Mouse (Mus musculus) forebrain, postnatal 0 days (tissue): ENCODE data around the gene Sufu. TPM values are rescaled to one million over a fixed set of nuclear protein-coding genes. Genes with fewer than 3 reads are reported as not detected.

Experiments used
- ATAC-seq: fragments of 200-750 bp; cut with Nextera tagmentation; 2 replicates; pipeline ENCODE4 v1.8.0; 2017; ENCODE audit warnings: mild to moderate bottlenecking, moderate library complexity
- DNase-seq: peaks from one replicate; pipeline ENCODE4 v3.0.0-alpha.2; 2015
- H3K27ac ChIP-seq: fragments of 300-500 bp; sonication (generic); 2 replicates; pipeline ENCODE4 v1.5.1; 2014; ENCODE audit warnings: low read depth, mild to moderate bottlenecking, antibody characterized with exemption, low read length, moderate library complexity, mixed read lengths
- H3K27me3 ChIP-seq: fragments of 300-500 bp; sonication (generic); 2 replicates; pipeline ENCODE4 v1.6.1; 2014; ENCODE audit warnings: mild to moderate bottlenecking, low read length, mixed read lengths; ENCODE audit not compliant: insufficient read depth
- H3K36me3 ChIP-seq: fragments of 300-500 bp; sonication (generic); 2 replicates; pipeline ENCODE4 v1.6.1; 2014; ENCODE audit warnings: mild to moderate bottlenecking, moderate library complexity; ENCODE audit not compliant: insufficient read depth
- H3K4me1 ChIP-seq: fragments of 300-500 bp; sonication (generic); 2 replicates; pipeline ENCODE4 v1.6.1; 2014; ENCODE audit warnings: antibody characterized with exemption; ENCODE audit not compliant: insufficient read depth
- H3K4me2 ChIP-seq: fragments of 300-500 bp; sonication (generic); 2 replicates; pipeline ENCODE4 v1.6.1; 2014; ENCODE audit warnings: low read depth, mild to moderate bottlenecking, moderate library complexity
- H3K4me3 ChIP-seq: fragments of 300-500 bp; sonication (generic); 2 replicates; pipeline ENCODE4 v1.5.1; 2014; ENCODE audit warnings: low read depth, low read length, mixed read lengths
- H3K9ac ChIP-seq: fragments of 300-500 bp; sonication (generic); 2 replicates; pipeline ENCODE4 v1.6.1; 2014; ENCODE audit warnings: mild to moderate bottlenecking
- H3K9me3 ChIP-seq: fragments of 300-500 bp; sonication (generic); 2 replicates; pipeline ENCODE4 v1.6.1; 2016; ENCODE audit warnings: low read length
- CTCF ChIP-seq: sonication (generic); IDR thresholded peaks from 2 replicates; pipeline ENCODE4 v1.5.1; 2016; ENCODE audit warnings: antibody characterized with exemption, control low read depth, low read depth
- WGBS: fragments of 180-500 bp; shearing (Covaris S2); extraction: QIAGEN DNeasy Blood & Tissue Kit; methylation state at CpG from one replicate; pipeline ENCODE4 v1.1.7; 2014; 5-methylcytosine and 5-hydroxymethylcytosine counted together
- polyA plus RNA-seq: library from polyadenylated mRNA; unstranded; fragments of >200 nt; fragmentation: Nextera tagmentation; extraction: Ambion mirVana; gene quantifications from 2 replicates; pipeline ENCODE4 v1.2.1, GENCODE M21; 2015
- total RNA-seq: library from RNA; depleted of rRNA; stranded (reverse); fragments of >200 nt; gene quantifications from 2 replicates; pipeline ENCODE4 v1.2.3, GENCODE M21; 2014

Sufu gene
- total and polyA plus RNA-seq, 2 experiments from 2014 or later, result 13.1 to 17.7 TPM

DNA sequence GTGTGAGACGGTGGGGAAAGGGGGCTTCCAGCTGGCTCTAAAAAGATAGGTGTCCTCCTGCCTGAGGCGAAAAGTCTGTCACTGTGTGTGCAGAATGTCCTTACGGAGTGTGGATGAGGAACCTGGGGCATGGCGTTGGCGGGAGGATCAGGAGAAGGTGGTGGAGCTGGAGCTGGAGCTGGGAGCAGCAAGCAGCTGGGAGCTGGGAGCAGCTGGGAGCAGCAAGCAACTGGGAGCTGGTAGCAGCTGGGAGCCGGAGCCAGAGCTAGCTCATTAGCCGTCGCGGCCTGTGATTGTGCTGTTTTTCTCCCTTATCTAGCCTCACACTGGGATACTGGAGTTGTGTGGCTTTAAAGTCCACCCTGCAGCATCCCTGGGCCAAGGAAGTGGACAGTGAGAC, 19.6 kb downstream of the Sufu start:
- Histone ChIP-seq H3K4me3 (no peak overlapping the region), H3K27me3 (no peaks in the 10 kb centered on the region), H3K4me2 (no peak overlapping the region), H3K36me3 (no peaks in the 10 kb centered on the region), H3K9me3 (no peaks in the 10 kb centered on the region), H3K27ac (no peak overlapping the region), H3K4me1 (no peaks in the 10 kb centered on the region; the same call in 1 of the 2 replicates), H3K9ac (no peak overlapping the region)
- WGBS, result 57% methylated on average over 9 of the region's 9 CpGs
- DNase-seq, result no peak
- no peak for ATAC-seq
- TF ChIP-seq CTCF, result no peak

GRCm38 (mm10) chr19:46418051-46418450, 21.4 kb downstream of the Sufu start:
- ATAC-seq (no peak), DNase-seq (no peak)
- H3K4me2 ChIP-seq, result no peak overlapping the region
- H3K27me3 ChIP-seq, result no peaks in the 10 kb centered on the region
- no peaks in the 10 kb centered on the region for H3K9me3 ChIP-seq
- H3K4me1 ChIP-seq, result peaks cover 3% of the 10 kb centered on the region; the same call in 1 of the 2 replicates
- H3K36me3 ChIP-seq, result no peaks in the 10 kb centered on the region
- WGBS, result 75% methylated on average over 4 of the region's 4 CpGs
- H3K27ac ChIP-seq, result no peak overlapping the region
- H3K9ac ChIP-seq, result no peak overlapping the region
- no peak overlapping the region for H3K4me3 ChIP-seq
- TF ChIP-seq CTCF, result no peak

DNA sequence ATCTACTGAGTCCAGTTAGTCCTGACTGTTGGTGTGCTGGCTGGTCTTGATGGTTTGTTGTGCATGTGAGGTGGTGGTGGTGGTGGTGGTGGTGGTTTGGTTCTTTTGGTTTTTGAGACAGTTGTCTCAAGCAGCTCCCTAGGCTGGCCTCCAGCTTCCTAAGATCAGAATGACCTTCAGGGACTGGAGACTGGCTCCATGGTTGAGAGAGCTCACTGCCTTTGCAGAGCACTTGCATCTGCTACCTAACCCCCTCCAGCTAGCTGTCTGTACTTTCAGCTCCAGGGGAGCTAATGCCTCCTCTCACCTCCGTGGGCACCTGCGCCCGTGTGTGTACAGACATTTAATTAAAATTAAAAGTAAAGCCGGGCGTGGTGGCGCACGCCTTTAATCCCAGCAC, 23.7 kb downstream of the Sufu start:
- 91% methylated on average over 7 of the region's 7 CpGs for WGBS
- ATAC-seq, result no peak

DNA sequence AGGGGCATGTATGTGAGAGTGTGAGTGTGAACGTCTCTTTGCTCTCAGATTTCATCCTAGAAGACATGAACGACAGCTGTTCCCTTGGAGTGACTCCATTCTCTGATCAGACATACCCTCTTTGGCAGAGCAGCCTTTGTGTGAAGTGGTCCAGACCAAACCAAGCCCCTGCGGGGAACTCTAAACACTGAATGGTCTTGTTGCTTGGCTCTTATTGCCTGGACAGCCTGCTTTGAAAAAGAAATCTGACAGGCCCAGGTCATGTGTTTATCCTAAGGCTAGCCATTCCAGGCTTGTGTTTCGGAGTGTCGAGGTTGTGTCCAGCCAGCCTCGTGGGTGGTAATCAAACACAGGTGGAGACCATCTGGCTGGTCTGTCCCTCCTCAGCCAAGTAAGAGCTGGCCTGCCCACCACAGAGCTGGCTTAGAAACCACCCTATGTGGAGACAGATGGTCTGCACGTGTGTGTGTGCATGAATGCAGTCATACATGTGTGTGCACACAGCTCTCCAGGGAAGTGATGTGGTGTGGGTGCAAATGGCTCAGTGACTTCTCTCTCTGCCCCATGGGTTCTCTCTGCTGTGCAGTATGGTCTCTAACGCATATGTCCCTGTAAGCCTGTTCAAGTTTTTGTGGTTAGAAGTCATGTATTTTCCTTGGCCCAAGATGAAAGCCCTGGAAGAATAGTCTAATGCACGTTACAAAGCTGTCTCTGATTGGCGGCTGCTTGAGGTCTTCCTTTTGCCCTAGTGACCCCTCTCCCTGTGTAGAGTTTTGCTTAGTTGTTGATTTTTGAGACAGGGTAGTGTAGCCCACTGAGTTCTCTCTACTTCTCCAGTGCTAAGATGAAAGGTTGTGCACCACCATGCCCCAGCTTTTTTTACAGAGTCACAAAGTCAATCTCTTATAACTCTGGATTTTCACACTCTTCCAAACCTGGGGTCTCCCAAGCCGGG, 26.0 kb downstream of the Sufu start:
- TF ChIP-seq CTCF, result no peak
- H3K27ac ChIP-seq, result peak overlapping the region; percentile 66
- no peak overlapping the region for H3K4me3 ChIP-seq
- DNase-seq (peak; percentile 55), ATAC-seq (peak; percentile 85)
- WGBS, result 26% methylated on average over 11 of the region's 11 CpGs
- no peaks in the 10 kb centered on the region for H3K27me3 ChIP-seq
- no peak overlapping the region for H3K4me2 ChIP-seq
- peaks cover 3% of the 10 kb centered on the region; the same call in 1 of the 2 replicates for H3K4me1 ChIP-seq
- no peak overlapping the region for H3K9ac ChIP-seq
- H3K9me3 ChIP-seq, result no peaks in the 10 kb centered on the region
- H3K36me3 ChIP-seq, result no peaks in the 10 kb centered on the region

More for the DNA sequence above, 23.7 kb downstream of the Sufu start:
- no peak for TF ChIP-seq CTCF
- no peak for DNase-seq
- H3K4me1 ChIP-seq, result peaks cover 3% of the 10 kb centered on the region; the same call in 1 of the 2 replicates
- H3K4me3 ChIP-seq, result no peak overlapping the region
- no peak overlapping the region for H3K4me2 ChIP-seq
- no peak overlapping the region for H3K27ac ChIP-seq
- no peaks in the 10 kb centered on the region for H3K9me3 ChIP-seq
- H3K9ac ChIP-seq, result no peak overlapping the region
- H3K27me3 ChIP-seq, result no peaks in the 10 kb centered on the region
- no peaks in the 10 kb centered on the region for H3K36me3 ChIP-seq

GRCm38 (mm10) chr19:46425266-46425665, 28.6 kb downstream of the Sufu start:
- H3K27me3 ChIP-seq, result no peaks in the 10 kb centered on the region
- TF ChIP-seq CTCF, result no peak
- H3K27ac ChIP-seq, result no peak overlapping the region
- H3K9me3 ChIP-seq, result no peaks in the 10 kb centered on the region
- H3K9ac ChIP-seq, result no peak overlapping the region
- no peak overlapping the region for H3K4me2 ChIP-seq
- peaks cover 3% of the 10 kb centered on the region; the same call in 1 of the 2 replicates for H3K4me1 ChIP-seq
- H3K4me3 ChIP-seq, result no peak overlapping the region
- WGBS, result 84% methylated on average over 8 of the region's 8 CpGs
- no peak for DNase-seq
- H3K36me3 ChIP-seq, result no peaks in the 10 kb centered on the region
- ATAC-seq, result no peak

GRCm38 (mm10) chr19:46426488-46426887, 29.8 kb downstream of the Sufu start:
- Histone ChIP-seq H3K36me3 (no peaks in the 10 kb centered on the region), H3K27me3 (no peaks in the 10 kb centered on the region), H3K9me3 (no peaks in the 10 kb centered on the region), H3K4me3 (no peak overlapping the region), H3K4me1 (peaks cover 3% of the 10 kb centered on the region; the same call in 1 of the 2 replicates), H3K9ac (no peak overlapping the region), H3K27ac (no peak overlapping the region), H3K4me2 (no peak overlapping the region)
- WGBS, result 41% methylated on average over 12 of the region's 12 CpGs
- peak; percentile 31 for DNase-seq
- 0 out of 2 replicates have a peak, but pooled peaks have one; percentile 16 for ATAC-seq
- no peak for TF ChIP-seq CTCF

DNA sequence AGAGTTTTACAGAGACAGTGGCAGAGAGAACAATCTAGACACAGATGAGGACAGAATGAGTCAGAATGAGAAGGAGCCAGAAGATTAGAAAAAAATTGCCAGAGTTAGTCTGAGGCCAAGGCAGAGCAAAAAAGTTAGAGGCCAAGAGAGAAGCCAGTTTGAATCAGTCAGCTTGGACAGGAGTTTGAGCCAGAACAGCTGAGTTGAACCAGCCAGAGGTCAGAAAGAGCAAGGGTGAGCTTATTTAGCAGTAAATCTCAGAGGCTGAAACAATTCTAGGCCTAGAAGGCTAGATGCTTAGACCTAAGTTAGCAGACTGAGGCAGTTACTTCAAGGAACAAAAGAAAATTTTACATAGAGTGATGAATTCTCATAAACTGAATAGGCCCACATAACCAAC, 32.6 kb downstream of the Sufu start:
- Histone ChIP-seq H3K36me3 (no peaks in the 10 kb centered on the region), H3K4me2 (no peak overlapping the region), H3K4me1 (no peaks in the 10 kb centered on the region), H3K4me3 (no peak overlapping the region), H3K9ac (no peak overlapping the region), H3K9me3 (no peaks in the 10 kb centered on the region), H3K27ac (no peak overlapping the region), H3K27me3 (no peaks in the 10 kb centered on the region)
- TF ChIP-seq CTCF, result no peak
- DNase-seq (no peak), ATAC-seq (no peak)
